In genomic region chr8:94703972-94704668, GRCm38 (mm10) we compare ENCODE assay signal across 1 mouse cellular context.
A peak's percentile ranks its signal among the peaks of the same experiment; 100 is the strongest.
TF ChIP-seq lines count a peak whose summit lies in the region.

No protein-coding gene starts in this region.

TF ChIP-seq in MEL, 35 proteins besides CTCF, POLR2A, EP300 and RAD21 (continued from another document):
- peak; percentile 87 for TF ChIP-seq NRF1 (IDR thresholded peaks at IDR 0.05; ENCODE audit: insufficient read depth, low read depth, low read length, poor library complexity, severe bottlenecking)
